In the genomic region with DNA sequence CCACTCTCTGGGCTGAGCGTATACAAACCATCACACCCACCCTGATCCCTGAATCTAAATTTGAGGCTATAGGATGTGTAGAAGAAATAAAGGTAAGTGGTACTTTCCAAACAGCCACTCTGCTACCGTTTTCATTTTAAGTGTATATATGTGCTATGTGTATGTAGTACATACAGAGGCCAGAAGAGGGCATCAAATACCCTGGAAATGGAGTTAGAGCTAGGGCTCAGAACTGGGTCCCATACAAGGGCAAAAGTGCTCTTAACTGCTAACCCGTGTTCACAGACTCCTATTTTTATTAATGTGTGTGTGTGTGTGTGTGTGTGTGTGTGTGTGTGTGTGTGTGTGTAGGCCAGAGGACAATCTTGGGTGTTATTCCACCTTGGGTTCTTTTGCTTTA, we compare ENCODE assay signal across 24 mouse cellular contexts. TPM values are rescaled to one million over a fixed set of nuclear protein-coding genes. Genes with fewer than 3 reads are reported as not detected.
DNase-seq lines count a peak whose midpoint lies in the region; ATAC-seq and TF ChIP-seq lines count a peak whose summit lies in the region.
"Had no signal": no experiment of that assay in that cellular context is flagged by ENCODE, and none has a peak within 500 bp of the region (broad histone marks: within the 10 kb centered on the region; RNA-seq: fewer than 3 reads in every experiment).

No protein-coding gene starts in this region.

- H3K36me3 ChIP-seq in kidney, postnatal 0 days (ENCODE audit: insufficient read depth, low read length): no peaks in the 10 kb centered on the region
- no peaks in the 10 kb centered on the region for H3K36me3 ChIP-seq in kidney, embryonic 16.5 days (ENCODE audit: insufficient read depth, low read length)
- H3K36me3 ChIP-seq in midbrain, postnatal 0 days (ENCODE audit: insufficient read depth, low read length): no peaks in the 10 kb centered on the region
- H3K36me3 ChIP-seq in midbrain, embryonic 13.5 days: no peaks in the 10 kb centered on the region
- H3K36me3 ChIP-seq: embryonic facial prominence, embryonic 15.5 days; forebrain, embryonic 10.5 days; forebrain, embryonic 15.5 days; heart, embryonic 10.5 days; hindbrain, embryonic 12.5 days had no signal

- H3K4me1 ChIP-seq in kidney, postnatal 0 days (replicated peaks; ENCODE audit: insufficient read depth, low read length): no peaks in the 10 kb centered on the region
- no peaks in the 10 kb centered on the region for H3K4me1 ChIP-seq in kidney, embryonic 16.5 days (ENCODE audit: insufficient read depth, low read length)
- no peaks in the 10 kb centered on the region for H3K4me1 ChIP-seq in midbrain, postnatal 0 days (ENCODE audit: insufficient read depth, low read length)
- H3K4me1 ChIP-seq in midbrain, embryonic 13.5 days (replicated peaks): no peaks in the 10 kb centered on the region
- H3K4me1 ChIP-seq: embryonic facial prominence, embryonic 15.5 days; forebrain, embryonic 15.5 days; heart, embryonic 10.5 days; hindbrain, embryonic 12.5 days had no signal

- H3K27ac ChIP-seq in kidney, postnatal 0 days: no peak overlapping the region
- H3K27ac ChIP-seq in kidney, embryonic 16.5 days (ENCODE audit: low read length): no peak overlapping the region
- H3K27ac ChIP-seq in midbrain, postnatal 0 days (ENCODE audit: low read depth, low read length): no peak overlapping the region
- H3K27ac ChIP-seq in midbrain, embryonic 13.5 days: no peak overlapping the region
- H3K27ac ChIP-seq: embryonic facial prominence, embryonic 15.5 days; forebrain, embryonic 10.5 days; forebrain, embryonic 15.5 days; heart, embryonic 10.5 days; hindbrain, embryonic 12.5 days had no signal

- peak; percentile 31; the same call in 1 of the 2 replicates for TF ChIP-seq CTCF in kidney, postnatal 0 days (IDR thresholded peaks at IDR 0.05; ENCODE audit: low read depth)
- peak; percentile 41 for TF ChIP-seq CTCF in midbrain, postnatal 0 days (IDR thresholded peaks at IDR 0.05)

- WGBS in kidney, postnatal 0 days: 91% methylated on average over 3 of the region's 3 CpGs
- 79% methylated on average over 3 of the region's 3 CpGs for WGBS in kidney, embryonic 16.5 days
- 89% methylated on average over 3 of the region's 3 CpGs for WGBS in midbrain, postnatal 0 days
- WGBS in midbrain, embryonic 13.5 days: 92% methylated on average over 3 of the region's 3 CpGs

- H3K4me3 ChIP-seq in kidney, postnatal 0 days (replicated peaks; ENCODE audit: low read depth, low read length): no peak overlapping the region
- no peak overlapping the region for H3K4me3 ChIP-seq in kidney, embryonic 16.5 days (ENCODE audit: low read length)
- H3K4me3 ChIP-seq in midbrain, postnatal 0 days (ENCODE audit: low read depth, low read length): no peak overlapping the region
- no peak overlapping the region for H3K4me3 ChIP-seq in midbrain, embryonic 13.5 days (replicated peaks)
- H3K4me3 ChIP-seq: embryonic facial prominence, embryonic 15.5 days; erythroblast, embryonic 14.5 days; forebrain, embryonic 10.5 days; forebrain, embryonic 15.5 days; heart, embryonic 10.5 days; hindbrain, embryonic 12.5 days had no signal

- no peaks in the 10 kb centered on the region for H3K27me3 ChIP-seq in kidney, postnatal 0 days (ENCODE audit: insufficient read depth, low read length)
- no peaks in the 10 kb centered on the region for H3K27me3 ChIP-seq in kidney, embryonic 16.5 days (ENCODE audit: insufficient read depth, low read length)
- H3K27me3 ChIP-seq in midbrain, postnatal 0 days (ENCODE audit: insufficient read depth, low read length): no peaks in the 10 kb centered on the region
- no peaks in the 10 kb centered on the region for H3K27me3 ChIP-seq in midbrain, embryonic 13.5 days
- H3K27me3 ChIP-seq: embryonic facial prominence, embryonic 15.5 days; forebrain, embryonic 15.5 days; hindbrain, embryonic 12.5 days had no signal

- H3K9me3 ChIP-seq in kidney, postnatal 0 days (replicated peaks; ENCODE audit: low read length): no peaks in the 10 kb centered on the region
- H3K9me3 ChIP-seq in kidney, embryonic 16.5 days (ENCODE audit: low read length): no peaks in the 10 kb centered on the region
- H3K9me3 ChIP-seq in midbrain, postnatal 0 days (ENCODE audit: low read length): no peaks in the 10 kb centered on the region
- H3K9me3 ChIP-seq in midbrain, embryonic 13.5 days: no peaks in the 10 kb centered on the region
- H3K9me3 ChIP-seq: embryonic facial prominence, embryonic 15.5 days; forebrain, embryonic 10.5 days; forebrain, embryonic 15.5 days; heart, embryonic 10.5 days; hindbrain, embryonic 12.5 days had no signal

- ATAC-seq in kidney, postnatal 0 days (replicated peaks; ENCODE audit: low FRiP score, low read depth): no peak
- no peak for ATAC-seq in kidney, embryonic 16.5 days (ENCODE audit: low FRiP score, low TSS enrichment)
- ATAC-seq in midbrain, postnatal 0 days (ENCODE audit: low FRiP score): no peak
- no peak for ATAC-seq in midbrain, embryonic 13.5 days
- ATAC-seq: CD4-positive, CD25-positive, alpha-beta regulatory T cell, adult 4 months; forebrain, embryonic 15.5 days had no signal

- peak; percentile 14 for DNase-seq in embryo, embryonic 10.5 days (ENCODE audit: low spot score)
- no peak for DNase-seq in embryo, embryonic 11 days
- no peak for DNase-seq in kidney, postnatal 0 days (ENCODE audit: low spot score)
- no peak for DNase-seq in midbrain, postnatal 0 days (ENCODE audit: low spot score)
- no peak for DNase-seq in adrenal gland, postnatal 36 days
- DNase-seq in retina, postnatal 1 day: no peak
- DNase-seq: adrenal gland, postnatal 10 days; B cell, adult 2 months; cerebellum, adult 11-12 months; cerebellum, adult 9-10 months; cerebellum, postnatal 36 days; gastrocnemius, postnatal 10 days; heart, adult 18-20 months; heart, postnatal 10 days; heart, postnatal 4 days had no signal

- H3K9ac ChIP-seq in kidney, postnatal 0 days (ENCODE audit: low read depth, low read length): no peak overlapping the region
- H3K9ac ChIP-seq in kidney, embryonic 16.5 days (replicated peaks; ENCODE audit: low read length): no peak overlapping the region
- H3K9ac ChIP-seq in midbrain, postnatal 0 days (replicated peaks; ENCODE audit: low read length, poor library complexity, severe bottlenecking): no peak overlapping the region
- no peak overlapping the region for H3K9ac ChIP-seq in midbrain, embryonic 13.5 days (replicated peaks)
- H3K9ac ChIP-seq: embryonic facial prominence, embryonic 15.5 days; forebrain, embryonic 15.5 days; hindbrain, embryonic 12.5 days had no signal

- no peak overlapping the region for H3K4me2 ChIP-seq in kidney, postnatal 0 days (ENCODE audit: low read length)
- H3K4me2 ChIP-seq in kidney, embryonic 16.5 days (replicated peaks; ENCODE audit: low read depth, low read length): no peak overlapping the region
- H3K4me2 ChIP-seq in midbrain, postnatal 0 days (ENCODE audit: low read depth, low read length, poor library complexity, severe bottlenecking): no peak overlapping the region
- no peak overlapping the region for H3K4me2 ChIP-seq in midbrain, embryonic 13.5 days (replicated peaks)
- H3K4me2 ChIP-seq: embryonic facial prominence, embryonic 15.5 days; forebrain, embryonic 15.5 days; hindbrain, embryonic 12.5 days had no signal

RNA-seq across cellular contexts. Expression of a gene that starts 51.6 kb away (rescaled TPM):
- 0.97 and 1.1 TPM in 2 replicates for polyA plus RNA-seq in kidney, postnatal 0 days (2015; fragmentation: Nextera tagmentation; extraction: Ambion mirVana)
- 0.94 and 1.3 TPM in 2 replicates for polyA plus RNA-seq in kidney, embryonic 16.5 days (2015; fragmentation: Nextera tagmentation; extraction: Ambion mirVana)
- total RNA-seq in midbrain, postnatal 0 days (2014; rRNA removed): 31.3 and 40.7 TPM in 2 replicates
- 14.9 and 17.3 TPM in 2 replicates for polyA plus RNA-seq in midbrain, postnatal 0 days (2015; fragmentation: Nextera tagmentation; extraction: Ambion mirVana)
- 4.6 and 4.9 TPM in 2 replicates for polyA plus RNA-seq in midbrain, embryonic 13.5 days (2015; fragmentation: Nextera tagmentation; extraction: Ambion mirVana)
- total RNA-seq in adrenal gland, postnatal 36 days (2021): under 1 TPM; 0.23 to 0.33 TPM
- polyA plus RNA-seq: CD4-positive, CD25-positive, alpha-beta regulatory T cell, adult 4 months; erythroblast, embryonic 14.5 days had no signal
